Mouse (Mus musculus): ENCODE data around the gene Rxfp1. TPM values are rescaled to one million over a fixed set of nuclear protein-coding genes. Genes with fewer than 3 reads are reported as not detected.
A peak's percentile ranks its signal among the peaks of the same experiment; 100 is the strongest.

Rxfp1 gene
- total and polyA plus RNA-seq, 2 experiments from 2014 or later = 5.4 to 18.4 TPM

GRCm38 (mm10) chr3:79746585-79746984, 8.9 kb upstream of the Rxfp1 start:
- H3K9ac ChIP-seq (replicated peaks; ENCODE audit: low read depth, low read length) = no peak overlapping the region
- TF ChIP-seq CTCF (IDR thresholded peaks at IDR 0.05; ENCODE audit: low read depth) = no peak
- no peak for TF ChIP-seq EP300 (IDR thresholded peaks at IDR 0.05; ENCODE audit: low read depth)
- DNase-seq (ENCODE audit: low spot score) = no peak
- no peak overlapping the region for H3K27ac ChIP-seq (ENCODE audit: low read depth)
- no peak for ATAC-seq (ENCODE audit: insufficient read depth, low read depth)
- no peaks in the 10 kb centered on the region for H3K9me3 ChIP-seq (replicated peaks; ENCODE audit: control insufficient read depth, low read length)
- H3K4me1 ChIP-seq (ENCODE audit: control insufficient read depth, insufficient read depth) = no peaks in the 10 kb centered on the region
- WGBS = 83% methylated on average over 6 of the region's 6 CpGs
- H3K36me3 ChIP-seq (replicated peaks; ENCODE audit: control insufficient read depth, insufficient read depth, low read length) = no peaks in the 10 kb centered on the region
- H3K27me3 ChIP-seq (ENCODE audit: control insufficient read depth, insufficient read depth, low read length) = no peaks in the 10 kb centered on the region
- H3K4me3 ChIP-seq (ENCODE audit: low read depth, low read length) = no peak overlapping the region
- H3K4me2 ChIP-seq (ENCODE audit: low read depth, low read length) = no peak overlapping the region

- ATAC-seq (ENCODE audit: insufficient read depth, low read depth) = no peak
- no peak for DNase-seq (ENCODE audit: low spot score)
- Histone ChIP-seq H3K9ac (replicated peaks; ENCODE audit: low read depth, low read length) (no peak overlapping the region), H3K4me2 (ENCODE audit: low read depth, low read length) (no peak overlapping the region), H3K4me3 (ENCODE audit: low read depth, low read length) (no peak overlapping the region), H3K36me3 (replicated peaks; ENCODE audit: control insufficient read depth, insufficient read depth, low read length) (no peaks in the 10 kb centered on the region), H3K9me3 (replicated peaks; ENCODE audit: control insufficient read depth, low read length) (no peaks in the 10 kb centered on the region), H3K27ac (ENCODE audit: low read depth) (no peak overlapping the region), H3K4me1 (ENCODE audit: control insufficient read depth, insufficient read depth) (no peaks in the 10 kb centered on the region), H3K27me3 (ENCODE audit: control insufficient read depth, insufficient read depth, low read length) (no peaks in the 10 kb centered on the region)
- TF ChIP-seq CTCF (IDR thresholded peaks at IDR 0.05; ENCODE audit: low read depth) (no peak), EP300 (IDR thresholded peaks at IDR 0.05; ENCODE audit: low read depth) (no peak)
- WGBS = 78% methylated on average over 6 of the region's 6 CpGs
Measured at GRCm38 (mm10) chr3:79745101-79745500, 7.4 kb upstream of the Rxfp1 start.

GRCm38 (mm10) chr3:79744415-79744814, 6.7 kb upstream of the Rxfp1 start:
- Histone ChIP-seq H3K9me3 (replicated peaks; ENCODE audit: control insufficient read depth, low read length) (no peaks in the 10 kb centered on the region), H3K27me3 (ENCODE audit: control insufficient read depth, insufficient read depth, low read length) (no peaks in the 10 kb centered on the region), H3K4me1 (ENCODE audit: control insufficient read depth, insufficient read depth) (no peaks in the 10 kb centered on the region), H3K36me3 (replicated peaks; ENCODE audit: control insufficient read depth, insufficient read depth, low read length) (no peaks in the 10 kb centered on the region), H3K27ac (ENCODE audit: low read depth) (no peak overlapping the region), H3K9ac (replicated peaks; ENCODE audit: low read depth, low read length) (no peak overlapping the region), H3K4me2 (ENCODE audit: low read depth, low read length) (no peak overlapping the region), H3K4me3 (ENCODE audit: low read depth, low read length) (no peak overlapping the region)
- TF ChIP-seq EP300 (IDR thresholded peaks at IDR 0.05; ENCODE audit: low read depth) (no peak), CTCF (IDR thresholded peaks at IDR 0.05; ENCODE audit: low read depth) (peak; percentile 80)
- WGBS = 72% methylated on average over 2 of the region's 2 CpGs
- peak; percentile 63 for ATAC-seq (ENCODE audit: insufficient read depth, low read depth)
- peak; percentile 22 for DNase-seq (ENCODE audit: low spot score)

GRCm38 (mm10) chr3:79740351-79740750, 2.7 kb upstream of the Rxfp1 start:
- no peak for ATAC-seq (ENCODE audit: insufficient read depth, low read depth)
- Histone ChIP-seq H3K4me1 (ENCODE audit: control insufficient read depth, insufficient read depth) (peaks cover 7% of the 10 kb centered on the region; the same call in 1 of the 2 replicates), H3K4me2 (ENCODE audit: low read depth, low read length) (no peak overlapping the region), H3K27me3 (ENCODE audit: control insufficient read depth, insufficient read depth, low read length) (no peaks in the 10 kb centered on the region), H3K9ac (replicated peaks; ENCODE audit: low read depth, low read length) (no peak overlapping the region), H3K36me3 (replicated peaks; ENCODE audit: control insufficient read depth, insufficient read depth, low read length) (no peaks in the 10 kb centered on the region), H3K4me3 (ENCODE audit: low read depth, low read length) (no peak overlapping the region), H3K9me3 (replicated peaks; ENCODE audit: control insufficient read depth, low read length) (no peaks in the 10 kb centered on the region), H3K27ac (ENCODE audit: low read depth) (no peak overlapping the region)
- TF ChIP-seq EP300 (IDR thresholded peaks at IDR 0.05; ENCODE audit: low read depth) = no peak
- no peak for TF ChIP-seq CTCF (IDR thresholded peaks at IDR 0.05; ENCODE audit: low read depth)
- no peak for DNase-seq (ENCODE audit: low spot score)
- 73% methylated on average over 2 of the region's 2 CpGs for WGBS

GRCm38 (mm10) chr3:79738451-79738850, 771 bp upstream of the Rxfp1 start:
- TF ChIP-seq EP300 (IDR thresholded peaks at IDR 0.05; ENCODE audit: low read depth) (no peak), CTCF (IDR thresholded peaks at IDR 0.05; ENCODE audit: low read depth) (no peak)
- H3K9ac ChIP-seq (replicated peaks; ENCODE audit: low read depth, low read length) = no peak overlapping the region
- peaks cover 7% of the 10 kb centered on the region; the same call in 1 of the 2 replicates for H3K4me1 ChIP-seq (ENCODE audit: control insufficient read depth, insufficient read depth)
- no peaks in the 10 kb centered on the region for H3K9me3 ChIP-seq (replicated peaks; ENCODE audit: control insufficient read depth, low read length)
- WGBS = 51% methylated on average over 1 of the region's 1 CpGs
- H3K4me2 ChIP-seq (ENCODE audit: low read depth, low read length) = no peak overlapping the region
- no peak overlapping the region for H3K27ac ChIP-seq (ENCODE audit: low read depth)
- H3K27me3 ChIP-seq (ENCODE audit: control insufficient read depth, insufficient read depth, low read length) = no peaks in the 10 kb centered on the region
- no peak overlapping the region for H3K4me3 ChIP-seq (ENCODE audit: low read depth, low read length)
- DNase-seq (ENCODE audit: low spot score) (no peak), ATAC-seq (ENCODE audit: insufficient read depth, low read depth) (no peak)
- H3K36me3 ChIP-seq (replicated peaks; ENCODE audit: control insufficient read depth, insufficient read depth, low read length) = no peaks in the 10 kb centered on the region

- Histone ChIP-seq H3K27me3 (ENCODE audit: control insufficient read depth, insufficient read depth, low read length) (no peaks in the 10 kb centered on the region), H3K4me3 (ENCODE audit: low read depth, low read length) (no peak overlapping the region), H3K36me3 (replicated peaks; ENCODE audit: control insufficient read depth, insufficient read depth, low read length) (no peaks in the 10 kb centered on the region), H3K9ac (replicated peaks; ENCODE audit: low read depth, low read length) (no peak overlapping the region), H3K9me3 (replicated peaks; ENCODE audit: control insufficient read depth, low read length) (no peaks in the 10 kb centered on the region), H3K4me1 (ENCODE audit: control insufficient read depth, insufficient read depth) (no peaks in the 10 kb centered on the region), H3K4me2 (ENCODE audit: low read depth, low read length) (no peak overlapping the region), H3K27ac (ENCODE audit: low read depth) (no peak overlapping the region)
- ATAC-seq (ENCODE audit: insufficient read depth, low read depth) = no peak
- TF ChIP-seq EP300 (IDR thresholded peaks at IDR 0.05; ENCODE audit: low read depth) = no peak
- no peak for TF ChIP-seq CTCF (IDR thresholded peaks at IDR 0.05; ENCODE audit: low read depth)
- no peak for DNase-seq (ENCODE audit: low spot score)
- 74% methylated on average over 14 of the region's 14 CpGs for WGBS
Measured at GRCm38 (mm10) chr3:79726506-79727075, 11.1 kb downstream of the Rxfp1 start.

Measured in heart, postnatal 0 days (tissue).